Comparison of ENCODE assay signal across 8 mouse cellular contexts in the genomic region with DNA sequence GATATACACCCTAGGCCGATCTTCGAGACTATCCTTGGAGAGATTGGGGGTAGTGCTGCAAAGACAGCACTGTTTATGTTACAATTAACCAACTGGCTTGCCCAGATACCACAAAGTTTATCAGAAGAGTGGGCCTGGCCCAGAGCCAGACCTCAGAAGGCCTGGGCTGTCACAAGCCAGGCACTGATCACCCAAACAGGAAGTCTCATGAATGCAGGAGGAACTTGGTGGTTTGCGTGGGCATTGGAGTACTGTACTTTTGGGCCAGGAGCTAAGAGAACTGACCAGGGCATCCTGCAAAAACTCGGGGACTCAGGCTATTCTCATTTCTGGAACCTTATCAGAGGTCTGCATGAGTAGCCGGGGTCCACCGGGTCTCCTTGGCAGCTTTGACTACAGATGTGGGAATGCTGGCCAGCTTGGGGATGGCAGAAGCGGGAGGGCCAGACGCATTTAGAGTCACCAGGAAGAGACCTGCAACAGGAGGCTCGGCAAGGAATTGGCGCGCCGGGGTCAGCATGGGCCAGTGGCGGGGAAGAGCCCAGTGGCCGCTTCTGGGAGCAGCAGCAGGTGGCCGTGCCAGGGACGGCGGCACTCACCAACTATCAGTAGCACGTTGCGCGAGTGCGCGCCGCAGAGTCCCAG. TPM values are rescaled to one million over a fixed set of nuclear protein-coding genes. Genes with fewer than 3 reads are reported as not detected.
DNase-seq lines count a peak whose midpoint lies in the region; ATAC-seq lines count a peak whose summit lies in the region.

No protein-coding gene starts in this region.

- H3K4me3 ChIP-seq in forebrain, embryonic 11.5 days (ENCODE audit: low read depth, low read length) = peak overlapping the region; percentile 45
- H3K4me3 ChIP-seq in hindbrain, embryonic 11.5 days (ENCODE audit: low read depth, low read length) = peak overlapping the region; percentile 66
- H3K4me3 ChIP-seq in limb, embryonic 13.5 days = peak overlapping the region; percentile 73
- peak overlapping the region; percentile 70 for H3K4me3 ChIP-seq in midbrain, embryonic 13.5 days (replicated peaks)

- ATAC-seq in forebrain, embryonic 11.5 days (replicated peaks; ENCODE audit: low FRiP score) = no peak; the same call in 1 of the 2 replicates
- ATAC-seq in hindbrain, embryonic 11.5 days (ENCODE audit: low FRiP score) = no peak
- ATAC-seq in limb, embryonic 13.5 days (ENCODE audit: low FRiP score, low read depth) = no peak
- ATAC-seq in midbrain, embryonic 13.5 days = no peak

- peak overlapping the region; percentile 37; the same call in 1 of the 2 replicates for H3K27ac ChIP-seq in forebrain, embryonic 11.5 days (ENCODE audit: low read depth, low read length)
- peak overlapping the region; percentile 47 for H3K27ac ChIP-seq in hindbrain, embryonic 11.5 days (ENCODE audit: low read depth, low read length)
- H3K27ac ChIP-seq in limb, embryonic 13.5 days = 0 out of 2 replicates have a peak overlapping the region, but pooled peaks have one; percentile 40
- peak overlapping the region; percentile 47; the same call in 1 of the 2 replicates for H3K27ac ChIP-seq in midbrain, embryonic 13.5 days

- peak; percentile 11 to 14 for DNase-seq in left cerebral cortex, postnatal 25 days (ENCODE audit: low spot score in 2 of 2)
- no peak for DNase-seq in left cerebral cortex, adult 8-10 months (ENCODE audit: low spot score in 2 of 2)
- DNase-seq in adrenal gland, adult 8-10 months = peak; percentile 38
- DNase-seq in forebrain, embryonic 11.5 days (ENCODE audit: low spot score) = no peak
- no peak for DNase-seq in hindbrain, embryonic 11.5 days (ENCODE audit: low spot score)
- peak; percentile 77 for DNase-seq in testis, postnatal 10 days (ENCODE audit: low spot score)

- intact Hi-C loops in left cerebral cortex, postnatal 25 days (cut with DNase I) = no loop called here

- no peaks in the 10 kb centered on the region for H3K27me3 ChIP-seq in forebrain, embryonic 11.5 days (ENCODE audit: control insufficient read depth, insufficient read depth, low read length)
- H3K27me3 ChIP-seq in hindbrain, embryonic 11.5 days (ENCODE audit: control insufficient read depth, insufficient read depth, low read length) = no peaks in the 10 kb centered on the region
- H3K27me3 ChIP-seq in limb, embryonic 13.5 days = no peaks in the 10 kb centered on the region
- no peaks in the 10 kb centered on the region for H3K27me3 ChIP-seq in midbrain, embryonic 13.5 days

- peak overlapping the region; percentile 81 for H3K9ac ChIP-seq in forebrain, embryonic 11.5 days (ENCODE audit: low read length)
- peak overlapping the region; percentile 71 for H3K9ac ChIP-seq in hindbrain, embryonic 11.5 days (ENCODE audit: low read depth, low read length)
- peak overlapping the region; percentile 83 for H3K9ac ChIP-seq in limb, embryonic 13.5 days
- peak overlapping the region; percentile 76 for H3K9ac ChIP-seq in midbrain, embryonic 13.5 days (replicated peaks)

- no peaks in the 10 kb centered on the region for H3K9me3 ChIP-seq in forebrain, embryonic 11.5 days (ENCODE audit: control insufficient read depth, low read length)
- H3K9me3 ChIP-seq in hindbrain, embryonic 11.5 days (ENCODE audit: control insufficient read depth, low read length) = no peaks in the 10 kb centered on the region
- no peaks in the 10 kb centered on the region for H3K9me3 ChIP-seq in limb, embryonic 13.5 days
- H3K9me3 ChIP-seq in midbrain, embryonic 13.5 days = no peaks in the 10 kb centered on the region

- peak overlapping the region; percentile 94 for H3K4me2 ChIP-seq in forebrain, embryonic 11.5 days (ENCODE audit: low read depth, low read length, severe bottlenecking)
- peak overlapping the region; percentile 97 for H3K4me2 ChIP-seq in hindbrain, embryonic 11.5 days (replicated peaks; ENCODE audit: low read depth, low read length)
- H3K4me2 ChIP-seq in limb, embryonic 13.5 days (replicated peaks) = peak overlapping the region; percentile 90
- H3K4me2 ChIP-seq in midbrain, embryonic 13.5 days (replicated peaks) = peak overlapping the region; percentile 92

- 8% methylated on average over 23 of the region's 23 CpGs for WGBS in forebrain, embryonic 11.5 days
- WGBS in hindbrain, embryonic 11.5 days = 9% methylated on average over 23 of the region's 23 CpGs
- 5% methylated on average over 23 of the region's 23 CpGs for WGBS in limb, embryonic 13.5 days
- 7% methylated on average over 23 of the region's 23 CpGs for WGBS in midbrain, embryonic 13.5 days

- H3K36me3 ChIP-seq in forebrain, embryonic 11.5 days (ENCODE audit: control insufficient read depth, insufficient read depth, low read length) = no peaks in the 10 kb centered on the region; the same call in 1 of the 2 replicates
- H3K36me3 ChIP-seq in hindbrain, embryonic 11.5 days (ENCODE audit: control insufficient read depth, insufficient read depth, low read length) = no peaks in the 10 kb centered on the region
- peaks cover 23% of the 10 kb centered on the region for H3K36me3 ChIP-seq in limb, embryonic 13.5 days
- no peaks in the 10 kb centered on the region for H3K36me3 ChIP-seq in midbrain, embryonic 13.5 days

- peaks cover 12% of the 10 kb centered on the region; the same call in 1 of the 2 replicates for H3K4me1 ChIP-seq in forebrain, embryonic 11.5 days (replicated peaks; ENCODE audit: control insufficient read depth, insufficient read depth, low read length)
- H3K4me1 ChIP-seq in hindbrain, embryonic 11.5 days (replicated peaks; ENCODE audit: control insufficient read depth, insufficient read depth, low read length) = peaks cover 2% of the 10 kb centered on the region; the same call in 1 of the 2 replicates
- H3K4me1 ChIP-seq in limb, embryonic 13.5 days = peaks cover 13% of the 10 kb centered on the region
- H3K4me1 ChIP-seq in midbrain, embryonic 13.5 days (replicated peaks) = peaks cover 20% of the 10 kb centered on the region

RNA-seq across cellular contexts. Expression of gene Sgsh, which starts 0.4 kb away (rescaled TPM):
- 1 to 10 TPM; 3.9 to 4.4 TPM for total RNA-seq in left cerebral cortex, postnatal 25 days (2021)
- 1 to 10 TPM; 4.5 to 5.5 (median 5.3) TPM for total RNA-seq in left cerebral cortex, adult 8-10 months (2022)
- 10 to 100 TPM; 21.9 to 28.3 (median 24.9) TPM for total RNA-seq in adrenal gland, adult 8-10 months (2022)
- 6.6 and 7.3 TPM in 2 replicates for polyA plus RNA-seq in forebrain, embryonic 11.5 days (2014; fragmentation: Nextera tagmentation; extraction: Ambion mirVana)
- polyA plus RNA-seq in hindbrain, embryonic 11.5 days (2014; fragmentation: Nextera tagmentation; extraction: Ambion mirVana) = 4.4 and 6.0 TPM in 2 replicates
- polyA plus RNA-seq in limb, embryonic 13.5 days (2015; fragmentation: Nextera tagmentation; extraction: Ambion mirVana) = 7.4 and 8.8 TPM in 2 replicates
- 3.1 and 4.0 TPM in 2 replicates for polyA plus RNA-seq in midbrain, embryonic 13.5 days (2015; fragmentation: Nextera tagmentation; extraction: Ambion mirVana)

RNA-seq across cellular contexts. Expression of gene Slc26a11, which starts 0.4 kb away (rescaled TPM):
- 1 to 10 TPM; 4.5 TPM for total RNA-seq in left cerebral cortex, postnatal 25 days (2021)
- 1 to 10 TPM; 3.3 to 4.8 (median 3.8) TPM for total RNA-seq in left cerebral cortex, adult 8-10 months (2022)
- 10 to 100 TPM in 2 of 4 experiments, 1 to 10 TPM in 2; 9.0 to 10.2 (median 9.9) TPM for total RNA-seq in adrenal gland, adult 8-10 months (2022)
- 7.2 and 7.9 TPM in 2 replicates for polyA plus RNA-seq in forebrain, embryonic 11.5 days (2014; fragmentation: Nextera tagmentation; extraction: Ambion mirVana)
- 3.3 and 3.8 TPM in 2 replicates for polyA plus RNA-seq in hindbrain, embryonic 11.5 days (2014; fragmentation: Nextera tagmentation; extraction: Ambion mirVana)
- 11.8 and 12.4 TPM in 2 replicates for polyA plus RNA-seq in limb, embryonic 13.5 days (2015; fragmentation: Nextera tagmentation; extraction: Ambion mirVana)
- 4.3 and 5.0 TPM in 2 replicates for polyA plus RNA-seq in midbrain, embryonic 13.5 days (2015; fragmentation: Nextera tagmentation; extraction: Ambion mirVana)

RNA-seq across cellular contexts. Expression of gene Rnf213, which starts 38.0 kb away (rescaled TPM):
- 1 to 10 TPM; 2.2 to 2.6 TPM for total RNA-seq in left cerebral cortex, postnatal 25 days (2021)
- 1 to 10 TPM; 4.5 to 5.7 (median 5.5) TPM for total RNA-seq in left cerebral cortex, adult 8-10 months (2022)
- 10 to 100 TPM; 28.2 to 41.6 (median 36.2) TPM for total RNA-seq in adrenal gland, adult 8-10 months (2022)
- 1.8 and 2.1 TPM in 2 replicates for polyA plus RNA-seq in forebrain, embryonic 11.5 days (2014; fragmentation: Nextera tagmentation; extraction: Ambion mirVana)
- polyA plus RNA-seq in hindbrain, embryonic 11.5 days (2014; fragmentation: Nextera tagmentation; extraction: Ambion mirVana) = 2.0 and 2.1 TPM in 2 replicates
- polyA plus RNA-seq in limb, embryonic 13.5 days (2015; fragmentation: Nextera tagmentation; extraction: Ambion mirVana) = 3.2 and 3.5 TPM in 2 replicates
- 0.66 and 0.84 TPM in 2 replicates for polyA plus RNA-seq in midbrain, embryonic 13.5 days (2015; fragmentation: Nextera tagmentation; extraction: Ambion mirVana)

RNA-seq across cellular contexts. Expression of gene Card14, which starts 47.4 kb away (rescaled TPM):
- under 1 TPM; 0.14 to 0.18 TPM for total RNA-seq in left cerebral cortex, postnatal 25 days (2021)
- total RNA-seq in left cerebral cortex, adult 8-10 months (2022) = under 1 TPM; 0.09 to 0.27 (median 0.19) TPM
- 1 to 10 TPM in 1 of 4 experiments, under 1 TPM in 3; 0.12 to 1.1 (median 0.75) TPM for total RNA-seq in adrenal gland, adult 8-10 months (2022)
- 0.15 TPM in 1 of 2 replicates, not detected in the other for polyA plus RNA-seq in forebrain, embryonic 11.5 days (2014; fragmentation: Nextera tagmentation; extraction: Ambion mirVana)
- not detected in 2 replicates for polyA plus RNA-seq in hindbrain, embryonic 11.5 days (2014; fragmentation: Nextera tagmentation; extraction: Ambion mirVana)
- 0.42 and 0.88 TPM in 2 replicates for polyA plus RNA-seq in limb, embryonic 13.5 days (2015; fragmentation: Nextera tagmentation; extraction: Ambion mirVana)
- polyA plus RNA-seq in midbrain, embryonic 13.5 days (2015; fragmentation: Nextera tagmentation; extraction: Ambion mirVana) = 0.08 and 0.09 TPM in 2 replicates

RNA-seq across cellular contexts. Expression of gene Eif4a3, which starts 55.0 kb away (rescaled TPM):
- total RNA-seq in left cerebral cortex, postnatal 25 days (2021) = 10 to 100 TPM; 72.1 to 79.0 TPM
- 10 to 100 TPM; 79.6 to 92.5 (median 88.2) TPM for total RNA-seq in left cerebral cortex, adult 8-10 months (2022)
- 100 to 1,000 TPM; 130 to 147 (median 132) TPM for total RNA-seq in adrenal gland, adult 8-10 months (2022)
- polyA plus RNA-seq in forebrain, embryonic 11.5 days (2014; fragmentation: Nextera tagmentation; extraction: Ambion mirVana) = 409 and 463 TPM in 2 replicates
- polyA plus RNA-seq in hindbrain, embryonic 11.5 days (2014; fragmentation: Nextera tagmentation; extraction: Ambion mirVana) = 378 and 385 TPM in 2 replicates
- polyA plus RNA-seq in limb, embryonic 13.5 days (2015; fragmentation: Nextera tagmentation; extraction: Ambion mirVana) = 386 and 387 TPM in 2 replicates
- polyA plus RNA-seq in midbrain, embryonic 13.5 days (2015; fragmentation: Nextera tagmentation; extraction: Ambion mirVana) = 317 and 341 TPM in 2 replicates

Comparison
In these comparisons a context has a peak if more than half of its experiments do, and no peak if none do; other contexts are left out.
1. DNase-seq: peak in left cerebral cortex, postnatal 25 days (2 of 2), adrenal gland, adult 8-10 months (single experiment) and testis, postnatal 10 days (single experiment); none in left cerebral cortex, adult 8-10 months (0 of 2), forebrain, embryonic 11.5 days (single experiment) and hindbrain, embryonic 11.5 days (single experiment).
2. Peak in every context shown above with its lines, with median percentiles within 50 percentile points of each other: H3K27ac ChIP-seq, H3K4me2 ChIP-seq, H3K4me3 ChIP-seq and H3K9ac ChIP-seq.